Mouse (Mus musculus) testis, adult 2 months (tissue): ENCODE results near the gene Myh14. TPM values are rescaled to one million over a fixed set of nuclear protein-coding genes. Genes with fewer than 3 reads are reported as not detected.

Source experiments
- H3K27ac ChIP-seq: fragments of 200-500 bp; 2 replicates; pipeline ENCODE4 v1.5.1; 2012; ENCODE audit warnings: low read depth, low read length; ENCODE audit not compliant: control insufficient read depth, insufficient read depth
- H3K27me3 ChIP-seq: fragments of 200-500 bp; 2 replicates; pipeline ENCODE4 v1.6.1; 2012; ENCODE audit warnings: mild to moderate bottlenecking, low read length, moderate library complexity; ENCODE audit not compliant: control insufficient read depth, insufficient read depth
- H3K36me3 ChIP-seq: fragments of 200-500 bp; 2 replicates; pipeline ENCODE4 v1.6.1; 2012; ENCODE audit warnings: mild to moderate bottlenecking, low read length; ENCODE audit not compliant: control insufficient read depth, insufficient read depth
- H3K4me1 ChIP-seq: fragments of 200-500 bp; 2 replicates; pipeline ENCODE4 v1.6.1; 2012; ENCODE audit warnings: low read length; ENCODE audit not compliant: control insufficient read depth, insufficient read depth
- H3K4me3 ChIP-seq: fragments of 200-500 bp; 2 replicates; pipeline ENCODE4 v1.5.1; 2012; ENCODE audit warnings: low read depth, mild to moderate bottlenecking, low read length, moderate library complexity, mixed read lengths; ENCODE audit not compliant: control insufficient read depth
- CTCF ChIP-seq: fragments of 200-500 bp; IDR thresholded peaks from 2 replicates; pipeline ENCODE4 v1.5.1; 2012; ENCODE audit warnings: low read depth, mild to moderate bottlenecking, inconsistent platforms, low read length, moderate library complexity; ENCODE audit not compliant: control insufficient read depth, insufficient read depth, insufficient replicate concordance
- POLR2A ChIP-seq: fragments of 200-500 bp; IDR thresholded peaks from 2 replicates; pipeline ENCODE4 v1.6.1; 2012; ENCODE audit warnings: low read depth, mild to moderate bottlenecking, inconsistent platforms, low read length, moderate library complexity; ENCODE audit not compliant: control insufficient read depth
- polyA plus RNA-seq: library from polyadenylated mRNA; depleted of rRNA; stranded (reverse); fragments of >200 nt; gene quantifications from 2 replicates; pipeline ENCODE4 v1.2.3, GENCODE M21; 2012

The Myh14 gene
- polyA plus RNA-seq, 1 experiment: 1.2 TPM

GRCm38 (mm10) chr7:44593051-44593450 is 77.6 kb downstream of the Myh14 start:
- H3K4me1 ChIP-seq: peaks cover 42% of the 10 kb centered on the region
- H3K27me3 ChIP-seq: peaks cover 6% of the 10 kb centered on the region
- H3K36me3 ChIP-seq: no peaks in the 10 kb centered on the region
- H3K4me3 ChIP-seq: no peak overlapping the region
- H3K27ac ChIP-seq: no peak overlapping the region
- TF ChIP-seq POLR2A (no peak), CTCF (no peak)

- H3K27ac ChIP-seq: no peak overlapping the region
Measured at GRCm38 (mm10) chr7:44591348-44592116, 79.1 kb downstream of the Myh14 start.

GRCm38 (mm10) chr7:44590402-44591347 is 80.0 kb downstream of the Myh14 start, which contains the start of gene Kcnc3:
Kcnc3 (plus strand) TSS chr7:44590664.
- Histone ChIP-seq H3K4me1 (peaks cover 55% of the 10 kb centered on the region), H3K4me3 (peak within 1 kb of the TSS; percentile 70), H3K27ac (no peak within 1 kb of the TSS), H3K36me3 (no peaks in the 10 kb centered on the region), H3K27me3 (peaks cover 9% of the 10 kb centered on the region)
- TF ChIP-seq POLR2A (no peak), CTCF (no peak)

More at GRCm38 (mm10) chr7:44591348-44592116, 79.1 kb downstream of the Myh14 start:
- peaks cover 9% of the 10 kb centered on the region for H3K27me3 ChIP-seq
- H3K4me1 ChIP-seq: peaks cover 51% of the 10 kb centered on the region
- H3K36me3 ChIP-seq: no peaks in the 10 kb centered on the region
- TF ChIP-seq POLR2A (no peak), CTCF (no peak)
- peak overlapping the region; percentile 70 for H3K4me3 ChIP-seq

- Histone ChIP-seq H3K27ac (no peak overlapping the region), H3K36me3 (no peaks in the 10 kb centered on the region), H3K4me1 (peaks cover 55% of the 10 kb centered on the region), H3K27me3 (peaks cover 9% of the 10 kb centered on the region), H3K4me3 (no peak overlapping the region)
- TF ChIP-seq CTCF (no peak), POLR2A (no peak)
Measured at GRCm38 (mm10) chr7:44589946-44590345, 80.7 kb downstream of the Myh14 start.

GRCm38 (mm10) chr7:44589149-44589548 is 81.5 kb downstream of the Myh14 start:
- H3K4me1 ChIP-seq: peaks cover 54% of the 10 kb centered on the region
- no peaks in the 10 kb centered on the region for H3K36me3 ChIP-seq
- peak overlapping the region; percentile 4 for H3K4me3 ChIP-seq
- H3K27me3 ChIP-seq: peaks cover 9% of the 10 kb centered on the region
- no peak for TF ChIP-seq CTCF
- H3K27ac ChIP-seq: no peak overlapping the region

GRCm38 (mm10) chr7:44588338-44588737 is 82.3 kb downstream of the Myh14 start:
- no peak for TF ChIP-seq CTCF
- TF ChIP-seq POLR2A: no peak
- Histone ChIP-seq H3K36me3 (no peaks in the 10 kb centered on the region), H3K4me1 (peaks cover 47% of the 10 kb centered on the region), H3K4me3 (no peak overlapping the region; the same call in 1 of the 2 replicates), H3K27me3 (peaks cover 9% of the 10 kb centered on the region), H3K27ac (no peak overlapping the region)

- Histone ChIP-seq H3K4me1 (peaks cover 48% of the 10 kb centered on the region), H3K27me3 (peaks cover 9% of the 10 kb centered on the region), H3K27ac (no peak overlapping the region), H3K36me3 (no peaks in the 10 kb centered on the region), H3K4me3 (peak overlapping the region; percentile 72)
- no peak for TF ChIP-seq POLR2A
- TF ChIP-seq CTCF: no peak
Measured at GRCm38 (mm10) chr7:44587676-44588075, 83.0 kb downstream of the Myh14 start.
